Mouse (Mus musculus) B cell, adult 67 days (primary cell): ENCODE measurements around the gene Mtf1. TPM values are rescaled to one million over a fixed set of nuclear protein-coding genes. Genes with fewer than 3 reads are reported as not detected.

Experiments
- total RNA-seq, 2 experiments: library from RNA; stranded (reverse); gene quantifications; 4 replicates each; pipeline ENCODE4 v1.2.4; 2023

Mtf1 gene
- total RNA-seq, result 10 to 100 TPM; 41.4 to 41.7 TPM

DNA sequence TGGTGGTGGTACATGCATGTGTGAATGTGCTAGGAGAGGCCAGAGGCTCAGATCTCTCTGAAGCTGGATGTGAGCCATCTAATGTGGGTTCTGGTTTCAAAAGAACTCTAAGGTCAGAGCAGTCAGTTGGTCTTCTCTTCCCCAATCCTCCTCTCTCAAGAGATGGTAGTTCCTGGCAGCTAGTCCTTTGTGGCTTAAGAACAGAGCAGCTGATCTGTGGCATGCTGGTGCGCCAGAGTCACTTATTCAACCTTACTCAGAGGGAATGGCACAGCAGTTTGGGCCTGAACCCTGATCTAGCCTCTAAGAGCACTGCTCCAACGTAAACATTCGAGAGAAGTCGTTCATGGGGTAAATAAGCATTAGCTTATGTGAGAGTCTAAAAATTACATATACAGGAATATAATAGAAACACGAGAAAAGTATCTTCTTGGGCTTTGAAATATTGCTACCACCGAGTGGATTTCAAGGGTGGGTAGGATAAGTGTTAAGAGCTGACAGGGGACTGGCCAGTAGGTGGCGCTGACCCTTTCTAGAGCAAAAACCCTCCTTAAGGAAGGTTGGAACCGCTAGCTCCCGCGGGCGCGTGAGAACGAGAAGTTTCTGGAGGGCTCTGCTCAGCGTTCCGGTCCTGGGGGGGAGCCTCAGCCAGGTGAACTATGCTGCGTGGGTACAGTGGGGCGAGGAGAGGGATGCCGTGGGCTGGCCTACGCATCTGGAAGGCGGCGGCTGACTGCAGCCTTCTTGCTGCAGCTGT lies at the start of gene Mtf1:
Gene Mtf1, plus strand, starts transcription at position 553 of the 757 bp plus-strand sequence.

GRCm38 (mm10) chr4:124850261-124850913 lies 48.5 kb downstream of the Mtf1 start, which contains the start of gene Yrdc:
Gene Yrdc, plus strand, starts transcription at chr4:124850679.

DNA sequence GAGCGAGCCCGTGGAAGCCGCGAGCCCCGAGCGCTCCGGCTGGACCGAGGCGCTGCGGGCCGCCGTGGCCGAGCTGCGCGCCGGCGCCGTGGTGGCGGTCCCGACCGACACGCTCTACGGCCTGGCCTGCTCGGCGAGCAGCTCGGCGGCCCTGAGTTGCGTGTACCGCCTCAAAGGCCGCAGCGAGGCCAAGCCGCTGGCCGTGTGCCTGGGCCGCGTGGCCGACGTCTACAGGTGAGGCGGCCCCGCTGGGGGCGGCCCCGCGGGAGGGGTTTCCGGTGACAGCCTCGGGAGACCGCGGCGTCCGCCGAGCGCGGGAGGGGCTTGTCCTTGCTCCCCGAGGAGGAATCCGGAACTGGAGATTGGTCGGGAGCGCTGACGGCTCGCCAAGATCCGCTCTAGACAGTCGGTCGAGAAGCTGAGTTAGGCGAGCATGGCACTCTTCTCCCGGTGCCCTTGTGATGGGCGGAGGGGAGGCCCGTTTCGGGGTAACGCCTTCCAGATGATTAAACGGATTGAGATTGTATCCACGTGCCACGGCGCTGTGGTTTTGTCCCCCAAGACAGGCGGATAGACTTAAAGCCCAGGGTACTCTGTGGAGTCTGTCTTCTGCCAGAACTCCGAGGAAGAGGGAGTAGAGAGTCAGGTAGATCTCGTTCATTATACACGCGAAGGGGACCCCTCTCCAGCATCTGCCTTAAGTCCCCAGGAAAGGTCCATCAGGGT lies 49.2 kb downstream of the Mtf1 start, which contains the start of gene 1110065P20Rik:
Gene 1110065P20Rik, minus strand, starts transcription at position 264 of the 726 bp plus-strand sequence.

GRCm38 (mm10) chr4:124861283-124862188 lies 59.6 kb downstream of the Mtf1 start, which contains the start of gene Maneal:
Gene Maneal, minus strand, starts transcription at chr4:124862171.

DNA sequence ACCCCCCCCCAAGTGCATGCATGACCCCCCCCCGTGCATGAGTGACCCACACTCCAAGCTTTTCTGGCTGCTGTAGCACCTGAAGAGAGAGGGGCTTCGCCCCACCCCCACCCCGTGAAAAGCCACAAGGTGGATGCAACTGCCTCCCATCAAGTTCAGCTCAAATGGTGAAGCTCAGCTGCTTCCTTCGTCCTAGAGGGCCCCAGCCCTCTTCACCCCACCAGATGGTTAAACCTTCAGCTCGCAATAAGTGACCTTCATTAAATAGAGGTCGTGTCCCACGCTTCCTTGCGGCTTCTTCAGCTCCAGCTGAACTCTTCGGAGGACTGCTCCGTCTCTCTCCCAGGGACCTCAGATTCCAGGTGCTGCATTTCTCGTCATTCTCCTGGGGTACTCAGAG lies 78.7 kb downstream of the Mtf1 start, which contains the start of gene Epha10:
Gene Epha10, plus strand, starts transcription at position 301 of the 400 bp plus-strand sequence.

Other genes starting within 250 kb of the Mtf1 start
- gene 3100002H09Rik, start 191.3 kb upstream of the Mtf1 start, total RNA-seq, result not detected
- not detected for gene Pou3f1, start 145.3 kb upstream of the Mtf1 start, total RNA-seq
- 10 to 100 TPM; 24.6 to 25.7 TPM for gene Utp11, start 108.5 kb upstream of the Mtf1 start, total RNA-seq
- 10 to 100 TPM; 16.2 to 16.3 TPM for gene Fhl3, start 101.4 kb upstream of the Mtf1 start, total RNA-seq
- 10 to 100 TPM; 58.4 to 64.6 TPM for gene Sf3a3, start 87.3 kb upstream of the Mtf1 start, total RNA-seq
- 10 to 100 TPM; 35.4 to 41.1 TPM for gene Inpp5b, start 60.3 kb upstream of the Mtf1 start, total RNA-seq
- gene Yrdc, start 48.6 kb downstream of the Mtf1 start, total RNA-seq, result 100 to 1,000 TPM; 123 to 124 TPM
- 10 to 100 TPM; 14.8 to 15.2 TPM for gene 1110065P20Rik, start 49.1 kb downstream of the Mtf1 start, total RNA-seq
- 1 to 10 TPM in 1 of 2 experiments, under 1 TPM in 1; 0.47 to 1.1 TPM for gene Maneal, start 60.1 kb downstream of the Mtf1 start, total RNA-seq
- gene Epha10, start 78.8 kb downstream of the Mtf1 start, total RNA-seq, result not detected
- 10 to 100 TPM; 20.7 to 29.8 TPM for gene 9930104L06Rik, start 134.9 kb downstream of the Mtf1 start, total RNA-seq
- gene Cdca8, start 137.2 kb downstream of the Mtf1 start, total RNA-seq, result 1 to 10 TPM; 3.3 to 5.9 TPM
- gene Rspo1, start 184.3 kb downstream of the Mtf1 start, total RNA-seq, result not detected
- 10 to 100 TPM; 80.5 to 88.2 TPM for gene Gnl2, start 214.5 kb downstream of the Mtf1 start, total RNA-seq